Mouse (Mus musculus) cortical plate, adult 2 months (tissue): Measurements from ENCODE around the gene Eefsec.

Source experiments
- CTCF ChIP-seq: fragments of 200-500 bp; IDR thresholded peaks from 2 replicates; pipeline ENCODE4 v1.5.1; 2011; ENCODE audit warnings: mild to moderate bottlenecking, control low read depth, low read length; ENCODE audit not compliant: insufficient read depth; ENCODE audit errors: extremely low read depth
- POLR2A ChIP-seq: fragments of 200-500 bp; IDR thresholded peaks from 2 replicates; pipeline ENCODE4 v1.6.1; 2011; ENCODE audit warnings: mild to moderate bottlenecking, low read length, control low read depth; ENCODE audit not compliant: insufficient read depth; ENCODE audit errors: extremely low read depth

- TF ChIP-seq CTCF (no peak), POLR2A (no peak)
Measured at GRCm38 (mm10) chr6:88233996-88234395, 212.3 kb downstream of the Eefsec start.
